21 mouse cellular contexts compared by ENCODE assay signal in genomic region chr3:57501596-57502220, GRCm38 (mm10).
DNase-seq lines count a peak whose midpoint lies in the region; TF ChIP-seq lines count a peak whose summit lies in the region.
"Had no signal": no experiment of that assay in that cellular context is flagged by ENCODE, and none has a peak within 500 bp of the region (broad histone marks: within the 10 kb centered on the region; RNA-seq: fewer than 3 reads in every experiment).

No protein-coding gene starts in this region.

- H3K27ac ChIP-seq in embryonic fibroblast, embryonic 13.5 days (ENCODE audit: insufficient read depth, low read length), result peak overlapping the region; percentile 36
- H3K27ac ChIP-seq: embryonic facial prominence, embryonic 13.5 days; forebrain, embryonic 10.5 days; heart, embryonic 10.5 days; hindbrain, embryonic 13.5 days; hindbrain, postnatal 0 days had no signal

- peak; percentile 13 to 19 for DNase-seq in adrenal gland, postnatal 36 days
- DNase-seq in adrenal gland, postnatal 14 days, result no peak
- DNase-seq in 3T3-L1 (ENCODE audit: low read depth, low spot score) (peak; percentile 96), NIH3T3 (ENCODE audit: low read depth) (peak; percentile 88)
- no peak for DNase-seq in kidney, postnatal 10 days
- DNase-seq in lung, adult 2 months, result no peak
- no peak for DNase-seq in gastrocnemius, adult 8-10 months (ENCODE audit: low spot score in 2 of 2)
- DNase-seq: adrenal gland, postnatal 10 days; cerebellum, adult 11 months; cerebellum, adult 8-10 months; cerebellum, postnatal 25 days; gastrocnemius, postnatal 14 days; heart, postnatal 10 days; kidney, adult 11 months; kidney, adult 9 months had no signal

- 64% methylated on average over 10 of the region's 10 CpGs for WGBS in lung, adult 2 months

- H3K4me1 ChIP-seq in embryonic fibroblast, embryonic 13.5 days (ENCODE audit: control insufficient read depth, insufficient read depth, low read length), result peaks cover 19% of the 10 kb centered on the region
- H3K4me1 ChIP-seq in lung, adult 2 months (ENCODE audit: control insufficient read depth, insufficient read depth, low read length), result peaks cover 21% of the 10 kb centered on the region
- H3K4me1 ChIP-seq: hindbrain, embryonic 13.5 days had no signal

- no peak overlapping the region for H3K4me3 ChIP-seq in embryonic fibroblast, embryonic 13.5 days (ENCODE audit: insufficient read depth, low read length)
- H3K4me3 ChIP-seq in lung, adult 2 months (replicated peaks; ENCODE audit: extremely low read depth, low read depth, low read length), result no peak overlapping the region
- H3K4me3 ChIP-seq: embryonic facial prominence, embryonic 13.5 days; forebrain, embryonic 10.5 days; heart, embryonic 10.5 days; hindbrain, embryonic 13.5 days had no signal

- TF ChIP-seq CTCF in embryonic fibroblast, embryonic 13.5 days (IDR thresholded peaks at IDR 0.05; ENCODE audit: borderline replicate concordance, insufficient read depth, low read length), result no peak
- TF ChIP-seq CTCF in lung, adult 2 months (IDR thresholded peaks at IDR 0.05; ENCODE audit: insufficient read depth, low read length), result no peak

- TF ChIP-seq POLR2A in embryonic fibroblast, embryonic 13.5 days (IDR thresholded peaks at IDR 0.05; ENCODE audit: low read depth, low read length), result no peak
- no peak for TF ChIP-seq POLR2A in lung, adult 2 months (IDR thresholded peaks at IDR 0.05; ENCODE audit: borderline replicate concordance, extremely low read depth, low read depth, low read length)

Comparison
In these comparisons a context has a peak if more than half of its experiments do, and no peak if none do; other contexts are left out.
1. DNase-seq: peak in adrenal gland, postnatal 36 days (2 of 2), 3T3-L1 (single experiment) and NIH3T3 (single experiment); none in adrenal gland, postnatal 14 days (single experiment), kidney, postnatal 10 days (single experiment), lung, adult 2 months (single experiment) and gastrocnemius, adult 8-10 months (0 of 2).